Mouse (Mus musculus): ENCODE data around the gene Rrp1. TPM values are rescaled to one million over a fixed set of nuclear protein-coding genes. Genes with fewer than 3 reads are reported as not detected.

Rrp1 gene
- polyA plus RNA-seq, 1 experiment from 2014 or later, result 316 TPM

GRCm38 (mm10) chr10:78441606-78442005, 28.8 kb upstream of the Rrp1 start:
- Histone ChIP-seq H3K27ac (no peak overlapping the region), H3K4me2 (no peak overlapping the region), H3K4me1 (no peaks in the 10 kb centered on the region), H3K4me3 (replicated peaks) (no peak overlapping the region), H3K9ac (no peak overlapping the region), H3K36me3 (no peaks in the 10 kb centered on the region), H3K27me3 (replicated peaks) (no peaks in the 10 kb centered on the region), H3K9me3 (no peaks in the 10 kb centered on the region)
- no peak for ATAC-seq (ENCODE audit: insufficient read depth, low FRiP score, low read depth)
- 84% methylated on average over 5 of the region's 5 CpGs for WGBS

GRCm38 (mm10) chr10:78440812-78441211, 28.0 kb upstream of the Rrp1 start:
- H3K4me1 ChIP-seq, result no peaks in the 10 kb centered on the region
- WGBS, result 66% methylated on average over 9 of the region's 9 CpGs
- no peak overlapping the region for H3K4me2 ChIP-seq
- H3K27ac ChIP-seq, result no peak overlapping the region
- H3K36me3 ChIP-seq, result no peaks in the 10 kb centered on the region
- no peak overlapping the region for H3K9ac ChIP-seq
- ATAC-seq (ENCODE audit: insufficient read depth, low FRiP score, low read depth), result peak; percentile 17; the same call in 1 of the 2 replicates
- no peaks in the 10 kb centered on the region for H3K9me3 ChIP-seq
- no peaks in the 10 kb centered on the region for H3K27me3 ChIP-seq (replicated peaks)
- no peak overlapping the region for H3K4me3 ChIP-seq (replicated peaks)

GRCm38 (mm10) chr10:78439990-78440389, 27.1 kb upstream of the Rrp1 start:
- no peak overlapping the region for H3K4me2 ChIP-seq
- no peaks in the 10 kb centered on the region for H3K27me3 ChIP-seq (replicated peaks)
- no peaks in the 10 kb centered on the region for H3K36me3 ChIP-seq
- no peaks in the 10 kb centered on the region for H3K9me3 ChIP-seq
- H3K4me1 ChIP-seq, result no peaks in the 10 kb centered on the region
- ATAC-seq (ENCODE audit: insufficient read depth, low FRiP score, low read depth), result no peak
- H3K9ac ChIP-seq, result no peak overlapping the region
- 81% methylated on average over 7 of the region's 7 CpGs for WGBS
- H3K4me3 ChIP-seq (replicated peaks), result no peak overlapping the region
- no peak overlapping the region for H3K27ac ChIP-seq

GRCm38 (mm10) chr10:78439550-78439949, 26.7 kb upstream of the Rrp1 start:
- H3K9me3 ChIP-seq, result no peaks in the 10 kb centered on the region
- no peak overlapping the region for H3K9ac ChIP-seq
- ATAC-seq (ENCODE audit: insufficient read depth, low FRiP score, low read depth), result no peak
- no peaks in the 10 kb centered on the region for H3K4me1 ChIP-seq
- H3K4me3 ChIP-seq (replicated peaks), result no peak overlapping the region
- no peaks in the 10 kb centered on the region for H3K27me3 ChIP-seq (replicated peaks)
- no peak overlapping the region for H3K27ac ChIP-seq
- H3K36me3 ChIP-seq, result no peaks in the 10 kb centered on the region
- WGBS, result 65% methylated on average over 5 of the region's 5 CpGs
- no peak overlapping the region for H3K4me2 ChIP-seq

- H3K27ac ChIP-seq, result no peak overlapping the region
- no peaks in the 10 kb centered on the region for H3K36me3 ChIP-seq
- no peak overlapping the region for H3K9ac ChIP-seq
- WGBS, result 14% methylated on average over 5 of the region's 5 CpGs
- H3K4me3 ChIP-seq (replicated peaks), result no peak overlapping the region
- H3K4me1 ChIP-seq, result no peaks in the 10 kb centered on the region
- no peak for ATAC-seq (ENCODE audit: insufficient read depth, low FRiP score, low read depth)
- H3K4me2 ChIP-seq, result no peak overlapping the region
- no peaks in the 10 kb centered on the region for H3K27me3 ChIP-seq (replicated peaks)
- no peaks in the 10 kb centered on the region for H3K9me3 ChIP-seq
Observed at GRCm38 (mm10) chr10:78438094-78438493, 25.3 kb upstream of the Rrp1 start.

- H3K4me3 ChIP-seq (replicated peaks), result no peak overlapping the region
- H3K27ac ChIP-seq, result no peak overlapping the region
- WGBS, result 65% methylated on average over 3 of the region's 3 CpGs
- H3K9me3 ChIP-seq, result no peaks in the 10 kb centered on the region
- no peak overlapping the region for H3K4me2 ChIP-seq
- peaks cover 10% of the 10 kb centered on the region for H3K36me3 ChIP-seq
- no peaks in the 10 kb centered on the region for H3K4me1 ChIP-seq
- no peak for ATAC-seq (ENCODE audit: insufficient read depth, low FRiP score, low read depth)
- H3K27me3 ChIP-seq (replicated peaks), result no peaks in the 10 kb centered on the region
- H3K9ac ChIP-seq, result no peak overlapping the region
Observed at GRCm38 (mm10) chr10:78432853-78433252, 20.0 kb upstream of the Rrp1 start.

GRCm38 (mm10) chr10:78429776-78430175, 16.9 kb upstream of the Rrp1 start:
- Histone ChIP-seq H3K9ac (no peak overlapping the region), H3K4me1 (peaks cover 8% of the 10 kb centered on the region), H3K9me3 (no peaks in the 10 kb centered on the region), H3K4me2 (no peak overlapping the region), H3K36me3 (peaks cover 20% of the 10 kb centered on the region), H3K27me3 (replicated peaks) (no peaks in the 10 kb centered on the region), H3K4me3 (replicated peaks) (no peak overlapping the region), H3K27ac (no peak overlapping the region)
- ATAC-seq (ENCODE audit: insufficient read depth, low FRiP score, low read depth), result no peak
- 84% methylated on average over 2 of the region's 2 CpGs for WGBS

- no peak for ATAC-seq (ENCODE audit: insufficient read depth, low FRiP score, low read depth)
- Histone ChIP-seq H3K4me3 (replicated peaks) (no peak overlapping the region), H3K9ac (no peak overlapping the region), H3K36me3 (peaks cover 20% of the 10 kb centered on the region), H3K4me2 (no peak overlapping the region), H3K27me3 (replicated peaks) (no peaks in the 10 kb centered on the region), H3K9me3 (no peaks in the 10 kb centered on the region), H3K4me1 (peaks cover 8% of the 10 kb centered on the region), H3K27ac (no peak overlapping the region)
- 75% methylated on average over 5 of the region's 5 CpGs for WGBS
Observed at GRCm38 (mm10) chr10:78429180-78429579, 16.3 kb upstream of the Rrp1 start.

GRCm38 (mm10) chr10:78428070-78428469, 15.2 kb upstream of the Rrp1 start:
- H3K36me3 ChIP-seq, result peaks cover 20% of the 10 kb centered on the region
- no peak overlapping the region for H3K4me2 ChIP-seq
- no peak overlapping the region for H3K4me3 ChIP-seq (replicated peaks)
- H3K4me1 ChIP-seq, result peaks cover 8% of the 10 kb centered on the region
- WGBS, result 92% methylated on average over 11 of the region's 11 CpGs
- no peak overlapping the region for H3K9ac ChIP-seq
- no peak for ATAC-seq (ENCODE audit: insufficient read depth, low FRiP score, low read depth)
- H3K9me3 ChIP-seq, result no peaks in the 10 kb centered on the region
- H3K27me3 ChIP-seq (replicated peaks), result no peaks in the 10 kb centered on the region
- H3K27ac ChIP-seq, result no peak overlapping the region

GRCm38 (mm10) chr10:78426117-78426735, 13.4 kb upstream of the Rrp1 start:
- peak; percentile 53 for ATAC-seq (ENCODE audit: insufficient read depth, low FRiP score, low read depth)
- Histone ChIP-seq H3K4me3 (replicated peaks) (peak overlapping the region; percentile 66), H3K9ac (peak overlapping the region; percentile 97; the same call in 1 of the 2 replicates), H3K4me1 (peaks cover 8% of the 10 kb centered on the region), H3K27me3 (replicated peaks) (no peaks in the 10 kb centered on the region), H3K4me2 (peak overlapping the region; percentile 76), H3K9me3 (no peaks in the 10 kb centered on the region), H3K36me3 (peaks cover 20% of the 10 kb centered on the region), H3K27ac (peak overlapping the region; percentile 90)
- 32% methylated on average over 6 of the region's 6 CpGs for WGBS

- Histone ChIP-seq H3K27ac (peak within 1 kb of the TSS; percentile 90), H3K9me3 (no peaks in the 10 kb centered on the region), H3K27me3 (replicated peaks) (no peaks in the 10 kb centered on the region), H3K9ac (peak within 1 kb of the TSS; percentile 97), H3K36me3 (peaks cover 20% of the 10 kb centered on the region), H3K4me2 (peak within 1 kb of the TSS; percentile 76), H3K4me3 (replicated peaks) (peak within 1 kb of the TSS; percentile 66), H3K4me1 (peaks cover 8% of the 10 kb centered on the region)
- ATAC-seq (ENCODE audit: insufficient read depth, low FRiP score, low read depth), result peak; percentile 90
- whole genome bisulfite sequencing, result under 1% methylated on average over 40 of the region's 40 CpGs
Observed at GRCm38 (mm10) chr10:78425181-78426041, 12.6 kb upstream of the Rrp1 start, which contains the start of gene Cstb. TSS of gene Cstb (plus strand) at chr10:78425669.

GRCm38 (mm10) chr10:78422614-78423013, 9.8 kb upstream of the Rrp1 start:
- no peak overlapping the region for H3K4me3 ChIP-seq (replicated peaks)
- H3K27me3 ChIP-seq (replicated peaks), result no peaks in the 10 kb centered on the region
- peaks cover 8% of the 10 kb centered on the region for H3K4me1 ChIP-seq
- no peaks in the 10 kb centered on the region for H3K9me3 ChIP-seq
- peaks cover 8% of the 10 kb centered on the region for H3K36me3 ChIP-seq
- no peak overlapping the region for H3K9ac ChIP-seq
- no peak overlapping the region for H3K4me2 ChIP-seq
- H3K27ac ChIP-seq, result no peak overlapping the region
- ATAC-seq (ENCODE audit: insufficient read depth, low FRiP score, low read depth), result no peak
- WGBS, result 87% methylated on average over 3 of the region's 3 CpGs

All from stomach, embryonic 15.5 days (tissue).